Mouse (Mus musculus): ENCODE data around the gene Slc9a9.

DNA sequence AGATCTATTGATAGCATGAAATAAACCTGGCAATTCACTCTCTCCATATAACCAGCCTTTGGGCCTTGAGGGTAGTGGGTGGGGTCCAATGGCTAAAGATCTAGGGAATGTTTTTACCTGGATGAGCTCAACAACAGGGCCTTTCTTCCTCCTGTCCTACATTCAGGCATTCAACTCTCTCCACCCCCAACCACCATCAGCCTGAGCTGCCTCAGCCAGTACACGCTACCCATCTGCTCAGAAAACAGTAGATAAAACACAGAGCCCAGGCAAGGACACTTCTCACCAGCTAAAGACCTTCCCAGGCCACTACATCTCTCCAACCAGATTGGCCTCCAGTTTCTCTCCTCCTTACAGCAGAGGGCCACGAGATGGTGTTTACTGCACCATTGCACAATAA, 510.3 kb downstream of the Slc9a9 start:
- TF ChIP-seq CTCF (IDR thresholded peaks at IDR 0.05; ENCODE audit: borderline replicate concordance, extremely low read depth, insufficient read depth, insufficient read length): no peak
- no peak for TF ChIP-seq POLR2A (IDR thresholded peaks at IDR 0.05; ENCODE audit: borderline replicate concordance, extremely low read depth, insufficient read depth, insufficient read length, poor library complexity, severe bottlenecking)
